In genomic region chr5:142842137-142842642, GRCm38 (mm10) we compare ENCODE assay signal across 9 mouse cellular contexts. TPM values are rescaled to one million over a fixed set of nuclear protein-coding genes. Genes with fewer than 3 reads are reported as not detected.
A peak's percentile ranks its signal among the peaks of the same experiment; 100 is the strongest.
DNase-seq lines count a peak whose midpoint lies in the region; ATAC-seq and TF ChIP-seq lines count a peak whose summit lies in the region.
"Had no signal": no experiment of that assay in that cellular context is flagged by ENCODE, and none has a peak within 500 bp of the region (broad histone marks: within the 10 kb centered on the region; RNA-seq: fewer than 3 reads in every experiment).

No protein-coding gene starts in this region.

- H3ac ChIP-seq in C2C12 (ENCODE audit: control insufficient read depth, insufficient read length, low read depth): peak overlapping the region; percentile 3

- no peaks in the 10 kb centered on the region for H3K79me2 ChIP-seq in C2C12 (ENCODE audit: control insufficient read depth, insufficient read depth)

- DNase-seq in heart, embryonic 10.5 days (ENCODE audit: low spot score): no peak
- DNase-seq in brain, adult 2 months (ENCODE audit: low read depth, low spot score): peak; percentile 43
- peak; percentile 43 for DNase-seq in heart, postnatal 0 days (ENCODE audit: low spot score)
- DNase-seq in limb, embryonic 11.5 days (ENCODE audit: low spot score): peak; percentile 58
- peak; percentile 37 for DNase-seq in stomach, postnatal 0 days (ENCODE audit: low spot score)
- DNase-seq in layer of hippocampus, adult 8-10 months (ENCODE audit: low spot score in 2 of 2): no peak

- no peak overlapping the region for H3K4me3 ChIP-seq in heart, embryonic 10.5 days
- H3K4me3 ChIP-seq in heart, embryonic 11.5 days (ENCODE audit: low read depth, low read length): no peak overlapping the region
- H3K4me3 ChIP-seq in C2C12 (ENCODE audit: insufficient read depth, poor library complexity, severe bottlenecking): no peak overlapping the region
- H3K4me3 ChIP-seq in heart, postnatal 0 days (ENCODE audit: low read depth, low read length): no peak overlapping the region
- H3K4me3 ChIP-seq in limb, embryonic 11.5 days (ENCODE audit: low read depth, low read length): no peak overlapping the region
- no peak overlapping the region for H3K4me3 ChIP-seq in stomach, postnatal 0 days (ENCODE audit: low read depth, low read length)
- H3K4me3 ChIP-seq: limb, embryonic 12.5 days had no signal

- no peaks in the 10 kb centered on the region for H3K36me3 ChIP-seq in heart, embryonic 10.5 days
- H3K36me3 ChIP-seq in heart, embryonic 11.5 days (ENCODE audit: control insufficient read depth, insufficient read depth, low read length): no peaks in the 10 kb centered on the region
- no peaks in the 10 kb centered on the region for H3K36me3 ChIP-seq in C2C12 (ENCODE audit: control insufficient read depth, insufficient read depth)
- H3K36me3 ChIP-seq in heart, postnatal 0 days (replicated peaks; ENCODE audit: control insufficient read depth, insufficient read depth, low read length): no peaks in the 10 kb centered on the region
- H3K36me3 ChIP-seq in limb, embryonic 11.5 days (ENCODE audit: control insufficient read depth, insufficient read depth, low read length): no peaks in the 10 kb centered on the region
- no peaks in the 10 kb centered on the region for H3K36me3 ChIP-seq in stomach, postnatal 0 days (ENCODE audit: control insufficient read depth, insufficient read depth, low read length)
- H3K36me3 ChIP-seq: limb, embryonic 12.5 days had no signal

- no peak overlapping the region for H3K9ac ChIP-seq in heart, embryonic 11.5 days (ENCODE audit: low read depth, low read length)
- H3K9ac ChIP-seq in heart, postnatal 0 days (replicated peaks; ENCODE audit: low read depth, low read length): no peak overlapping the region
- H3K9ac ChIP-seq in limb, embryonic 11.5 days (ENCODE audit: low read length): no peak overlapping the region
- no peak overlapping the region for H3K9ac ChIP-seq in stomach, postnatal 0 days (ENCODE audit: low read length)
- H3K9ac ChIP-seq: limb, embryonic 12.5 days had no signal

- ATAC-seq in heart, embryonic 11.5 days (replicated peaks; ENCODE audit: insufficient number of reproducible peaks, low FRiP score, low TSS enrichment): no peak
- ATAC-seq in heart, postnatal 0 days (ENCODE audit: insufficient read depth, low read depth): peak; percentile 52
- ATAC-seq in limb, embryonic 11.5 days (ENCODE audit: insufficient number of reproducible peaks, low FRiP score, low TSS enrichment, low read depth): 0 out of 2 replicates have a peak, but pooled peaks have one; percentile 32
- peak; percentile 70 for ATAC-seq in stomach, postnatal 0 days (ENCODE audit: low FRiP score, low TSS enrichment)

- H3K27me3 ChIP-seq in heart, embryonic 10.5 days (ENCODE audit: insufficient read depth, poor library complexity, severe bottlenecking): no peaks in the 10 kb centered on the region
- H3K27me3 ChIP-seq in heart, embryonic 11.5 days (ENCODE audit: control insufficient read depth, insufficient read depth, low read length): no peaks in the 10 kb centered on the region
- no peaks in the 10 kb centered on the region for H3K27me3 ChIP-seq in C2C12 (ENCODE audit: control insufficient read depth, insufficient read depth, insufficient read length)
- no peaks in the 10 kb centered on the region for H3K27me3 ChIP-seq in heart, postnatal 0 days (ENCODE audit: control insufficient read depth, insufficient read depth, low read length)
- H3K27me3 ChIP-seq in limb, embryonic 11.5 days (ENCODE audit: control insufficient read depth, insufficient read depth, low read length): no peaks in the 10 kb centered on the region
- no peaks in the 10 kb centered on the region for H3K27me3 ChIP-seq in stomach, postnatal 0 days (ENCODE audit: control insufficient read depth, insufficient read depth, low read length)
- H3K27me3 ChIP-seq: limb, embryonic 12.5 days had no signal

- H3K27ac ChIP-seq in heart, embryonic 10.5 days: peak overlapping the region; percentile 2; the same call in 1 of the 2 replicates
- H3K27ac ChIP-seq in heart, embryonic 11.5 days (ENCODE audit: low read depth, low read length): no peak overlapping the region
- H3K27ac ChIP-seq in heart, postnatal 0 days (ENCODE audit: low read depth): peak overlapping the region; percentile 58; the same call in 1 of the 2 replicates
- no peak overlapping the region for H3K27ac ChIP-seq in limb, embryonic 11.5 days (replicated peaks; ENCODE audit: low read depth, low read length)
- peak overlapping the region; percentile 71; the same call in 1 of the 2 replicates for H3K27ac ChIP-seq in stomach, postnatal 0 days (replicated peaks)

- no peaks in the 10 kb centered on the region for H3K79me3 ChIP-seq in C2C12 (ENCODE audit: low read depth)

- no peak overlapping the region for H3K4me2 ChIP-seq in heart, embryonic 11.5 days
- no peak overlapping the region for H3K4me2 ChIP-seq in heart, postnatal 0 days (ENCODE audit: low read depth, low read length)
- no peak overlapping the region for H3K4me2 ChIP-seq in limb, embryonic 11.5 days (ENCODE audit: low read depth, severe bottlenecking)
- no peak overlapping the region for H3K4me2 ChIP-seq in stomach, postnatal 0 days (replicated peaks; ENCODE audit: low read depth)
- H3K4me2 ChIP-seq: limb, embryonic 12.5 days had no signal

- WGBS in heart, embryonic 10.5 days: 26% methylated on average over 7 of the region's 7 CpGs
- WGBS in heart, embryonic 11.5 days (ENCODE audit: insufficient replicate concordance): 19% methylated on average over 7 of the region's 7 CpGs
- WGBS in heart, postnatal 0 days: 40% methylated on average over 7 of the region's 7 CpGs
- WGBS in limb, embryonic 11.5 days: 24% methylated on average over 7 of the region's 7 CpGs
- 26% methylated on average over 7 of the region's 7 CpGs for WGBS in stomach, postnatal 0 days

- no peaks in the 10 kb centered on the region for H3K9me3 ChIP-seq in heart, embryonic 10.5 days
- no peaks in the 10 kb centered on the region for H3K9me3 ChIP-seq in heart, embryonic 11.5 days (replicated peaks; ENCODE audit: control insufficient read depth, low read length)
- H3K9me3 ChIP-seq in heart, postnatal 0 days (replicated peaks; ENCODE audit: control insufficient read depth, low read length): no peaks in the 10 kb centered on the region
- H3K9me3 ChIP-seq in limb, embryonic 11.5 days (ENCODE audit: control insufficient read depth, low read length): no peaks in the 10 kb centered on the region
- H3K9me3 ChIP-seq in stomach, postnatal 0 days (ENCODE audit: control insufficient read depth, low read length): no peaks in the 10 kb centered on the region
- H3K9me3 ChIP-seq: limb, embryonic 12.5 days had no signal

- TF ChIP-seq CTCF in C2C12 (IDR thresholded peaks at IDR 0.05; ENCODE audit: control insufficient read depth, insufficient read depth, insufficient read length): peak; percentile 9
- peak; percentile 51 for TF ChIP-seq CTCF in heart, postnatal 0 days (IDR thresholded peaks at IDR 0.05; ENCODE audit: low read depth)
- peak; percentile 72 for TF ChIP-seq CTCF in stomach, postnatal 0 days (IDR thresholded peaks at IDR 0.05; ENCODE audit: low read depth)

- peaks cover 16% of the 10 kb centered on the region for H3K4me1 ChIP-seq in heart, embryonic 10.5 days
- no peaks in the 10 kb centered on the region; the same call in 1 of the 2 replicates for H3K4me1 ChIP-seq in heart, embryonic 11.5 days (ENCODE audit: control insufficient read depth, insufficient read depth, low read length)
- no peaks in the 10 kb centered on the region; the same call in 1 of the 2 replicates for H3K4me1 ChIP-seq in heart, postnatal 0 days (ENCODE audit: control insufficient read depth, insufficient read depth)
- H3K4me1 ChIP-seq in limb, embryonic 11.5 days (ENCODE audit: control insufficient read depth, insufficient read depth, low read length): peaks cover 3% of the 10 kb centered on the region; the same call in 1 of the 2 replicates
- H3K4me1 ChIP-seq in stomach, postnatal 0 days (replicated peaks; ENCODE audit: control insufficient read depth, insufficient read depth): no peaks in the 10 kb centered on the region; the same call in 1 of the 2 replicates

- no peak for TF ChIP-seq EP300 in heart, postnatal 0 days (IDR thresholded peaks at IDR 0.05; ENCODE audit: low read depth)
- no peak for TF ChIP-seq EP300 in stomach, postnatal 0 days (optimal IDR thresholded peaks at IDR 0.05)

TF ChIP-seq in C2C12, 6 proteins besides CTCF, POLR2A, EP300 and RAD21:
- no peak for TF ChIP-seq CEBPB (IDR thresholded peaks at IDR 0.05; ENCODE audit: low read depth)
- no peak for TF ChIP-seq MYOD1 (IDR thresholded peaks at IDR 0.05; ENCODE audit: control insufficient read depth, insufficient read length, low read depth)
- TF ChIP-seq MAX (IDR thresholded peaks at IDR 0.05): no peak
- TF ChIP-seq FOSL1 (IDR thresholded peaks at IDR 0.05; ENCODE audit: insufficient read depth, low read length, poor library complexity, severe bottlenecking): no peak
- TF ChIP-seq MYOG (IDR thresholded peaks at IDR 0.05; ENCODE audit: control insufficient read depth, extremely low read depth, insufficient read length): no peak
- TF ChIP-seq USF1 (IDR thresholded peaks at IDR 0.05; ENCODE audit: low read depth): no peak

RNA-seq across cellular contexts. Expression of gene Tnrc18, which starts 24.7 kb away (rescaled TPM):
- polyA plus RNA-seq in heart, embryonic 10.5 days (2016; fragmentation: Nextera tagmentation; extraction: Ambion mirVana): 22.2 and 24.8 TPM in 2 replicates
- 23.5 and 24.4 TPM in 2 replicates for polyA plus RNA-seq in heart, embryonic 11.5 days (2014; fragmentation: Nextera tagmentation; extraction: Ambion mirVana)
- 44.3 TPM for polyA plus RNA-seq in C2C12 (2012; fragmentation: generic; extraction: Trizol)
- total RNA-seq in heart, postnatal 0 days (2014; rRNA removed; ENCODE audit: low replicate concordance): 69.3 and 79.0 TPM in 2 replicates
- 10.4 TPM in 2 replicates for polyA plus RNA-seq in heart, postnatal 0 days (2015; fragmentation: Nextera tagmentation; extraction: Ambion mirVana)
- 42.2 and 43.3 TPM in 2 replicates for polyA plus RNA-seq in limb, embryonic 11.5 days (2014; fragmentation: Nextera tagmentation; extraction: Ambion mirVana)
- polyA plus RNA-seq in stomach, postnatal 0 days (2015; fragmentation: Nextera tagmentation; extraction: Ambion mirVana): 12.0 and 12.5 TPM in 2 replicates
- total RNA-seq in layer of hippocampus, adult 8-10 months (2022): 100 to 1,000 TPM; 131 to 153 (median 136) TPM

RNA-seq across cellular contexts. Expression of gene Fbxl18, which starts 53.0 kb away (rescaled TPM):
- polyA plus RNA-seq in heart, embryonic 10.5 days (2016; fragmentation: Nextera tagmentation; extraction: Ambion mirVana): 13.4 and 14.6 TPM in 2 replicates
- 7.0 and 8.0 TPM in 2 replicates for polyA plus RNA-seq in heart, embryonic 11.5 days (2014; fragmentation: Nextera tagmentation; extraction: Ambion mirVana)
- polyA plus RNA-seq in C2C12 (2012; fragmentation: generic; extraction: Trizol): 9.5 TPM
- 12.5 and 17.8 TPM in 2 replicates for total RNA-seq in heart, postnatal 0 days (2014; rRNA removed; ENCODE audit: low replicate concordance)
- 6.8 and 7.3 TPM in 2 replicates for polyA plus RNA-seq in heart, postnatal 0 days (2015; fragmentation: Nextera tagmentation; extraction: Ambion mirVana)
- 10.2 and 11.1 TPM in 2 replicates for polyA plus RNA-seq in limb, embryonic 11.5 days (2014; fragmentation: Nextera tagmentation; extraction: Ambion mirVana)
- 5.0 and 5.3 TPM in 2 replicates for polyA plus RNA-seq in stomach, postnatal 0 days (2015; fragmentation: Nextera tagmentation; extraction: Ambion mirVana)
- total RNA-seq in layer of hippocampus, adult 8-10 months (2022): 10 to 100 TPM; 32.3 to 41.1 (median 33.8) TPM

Comparison
In these comparisons a context has a peak if more than half of its experiments do, and no peak if none do; other contexts are left out.
1. DNase-seq: peak in brain, adult 2 months (single experiment), heart, postnatal 0 days (single experiment), limb, embryonic 11.5 days (single experiment) and stomach, postnatal 0 days (single experiment); none in heart, embryonic 10.5 days (single experiment) and layer of hippocampus, adult 8-10 months (0 of 2).
2. H3K27ac ChIP-seq: peak in heart, embryonic 10.5 days (single experiment), heart, postnatal 0 days (single experiment) and stomach, postnatal 0 days (single experiment); none in heart, embryonic 11.5 days (single experiment) and limb, embryonic 11.5 days (single experiment).
3. CTCF ChIP-seq: peak in every context shown above with its lines; median percentile 72 in stomach, postnatal 0 days; 51 in heart, postnatal 0 days; 9 in C2C12.